Mouse (Mus musculus) intestine, embryonic 15.5 days (tissue): ENCODE measurements at regions not wholly inside any gene's neighbourhood (a gene's known extent, or its start where the extent isn't known, plus 50 kb on each side); places are given as distances from the start of the nearest gene placed in this dataset.

ENCODE experiments used
- ATAC-seq: fragments of 200-750 bp; cut with Nextera tagmentation; 2 replicates; pipeline ENCODE4 v1.8.0; 2017; ENCODE audit warnings: moderate TSS enrichment, moderate library complexity
- H3K27ac ChIP-seq: fragments of 300-500 bp; sonication (generic); 2 replicates; pipeline ENCODE4 v1.5.1; 2015; ENCODE audit warnings: mild to moderate bottlenecking, inconsistent platforms
- H3K27me3 ChIP-seq: fragments of 300-500 bp; sonication (generic); replicated peaks from 2 replicates; pipeline ENCODE4 v1.6.1; 2015; ENCODE audit warnings: inconsistent platforms
- H3K36me3 ChIP-seq: fragments of 300-500 bp; sonication (generic); 2 replicates; pipeline ENCODE4 v1.6.1; 2015; ENCODE audit warnings: inconsistent platforms
- H3K4me1 ChIP-seq: fragments of 300-500 bp; sonication (generic); replicated peaks from 2 replicates; pipeline ENCODE4 v1.6.1; 2015; ENCODE audit warnings: inconsistent platforms
- H3K4me2 ChIP-seq: fragments of 300-500 bp; sonication (generic); replicated peaks from 2 replicates; pipeline ENCODE4 v1.6.1; 2015; ENCODE audit warnings: mild to moderate bottlenecking, inconsistent platforms
- H3K4me3 ChIP-seq: fragments of 300-500 bp; sonication (generic); replicated peaks from 2 replicates; pipeline ENCODE4 v1.5.1; 2015; ENCODE audit warnings: inconsistent platforms
- H3K9ac ChIP-seq: fragments of 300-500 bp; sonication (generic); 2 replicates; pipeline ENCODE4 v1.6.1; 2015; ENCODE audit warnings: inconsistent platforms
- H3K9me3 ChIP-seq: fragments of 300-500 bp; sonication (generic); 2 replicates; pipeline ENCODE4 v1.6.1; 2016; ENCODE audit warnings: inconsistent platforms
- WGBS: fragments of 180-500 bp; shearing (Covaris S2); methylation state at CpG from one replicate; pipeline ENCODE4 v1.1.7; 2015; 5-methylcytosine and 5-hydroxymethylcytosine counted together

DNA sequence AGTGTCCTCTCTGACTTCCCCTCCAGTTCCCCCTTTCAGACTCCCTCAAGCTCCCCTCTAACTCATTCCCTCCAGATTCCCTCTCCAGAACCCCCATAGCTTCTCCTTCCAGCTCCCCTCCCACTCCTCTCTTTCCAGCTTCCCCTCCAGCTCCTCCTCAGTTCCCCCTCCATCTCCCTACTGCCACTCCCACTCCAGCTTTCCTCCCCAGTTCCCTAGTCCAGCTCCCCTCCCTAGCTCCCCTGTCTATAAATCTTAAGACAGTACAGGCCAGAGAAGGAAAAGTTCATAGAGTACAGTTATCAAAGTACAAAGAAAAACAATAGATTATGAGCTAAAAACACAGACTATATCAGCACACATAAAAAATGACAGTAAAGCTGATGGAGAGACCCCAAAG lies 173.6 kb upstream of the Dcbld2 start:
- Histone ChIP-seq H3K9me3 (no peaks in the 10 kb centered on the region), H3K27ac (no peak overlapping the region), H3K9ac (no peak overlapping the region), H3K27me3 (no peaks in the 10 kb centered on the region), H3K4me3 (no peak overlapping the region), H3K4me1 (no peaks in the 10 kb centered on the region), H3K4me2 (no peak overlapping the region), H3K36me3 (no peaks in the 10 kb centered on the region)
- no peak for ATAC-seq

- no peak for ATAC-seq
- H3K4me3 ChIP-seq, result no peak overlapping the region
- no peak overlapping the region for H3K4me2 ChIP-seq
- H3K9me3 ChIP-seq, result no peaks in the 10 kb centered on the region
- H3K9ac ChIP-seq, result no peak overlapping the region
- no peaks in the 10 kb centered on the region for H3K36me3 ChIP-seq
- H3K27ac ChIP-seq, result no peak overlapping the region
- 90% methylated on average over 1 of the region's 1 CpGs for WGBS
- no peaks in the 10 kb centered on the region for H3K27me3 ChIP-seq
- no peaks in the 10 kb centered on the region for H3K4me1 ChIP-seq
Measured at GRCm38 (mm10) chr16:58236857-58237256, 171.4 kb upstream of the Dcbld2 start.

GRCm38 (mm10) chr16:58276281-58276680 lies 132.0 kb upstream of the Dcbld2 start:
- H3K27me3 ChIP-seq, result no peaks in the 10 kb centered on the region
- no peaks in the 10 kb centered on the region for H3K4me1 ChIP-seq
- no peaks in the 10 kb centered on the region for H3K9me3 ChIP-seq
- no peak overlapping the region for H3K9ac ChIP-seq
- WGBS, result 81% methylated on average over 3 of the region's 3 CpGs
- H3K36me3 ChIP-seq, result no peaks in the 10 kb centered on the region
- H3K4me3 ChIP-seq, result no peak overlapping the region
- H3K27ac ChIP-seq, result no peak overlapping the region
- ATAC-seq, result no peak
- no peak overlapping the region for H3K4me2 ChIP-seq

DNA sequence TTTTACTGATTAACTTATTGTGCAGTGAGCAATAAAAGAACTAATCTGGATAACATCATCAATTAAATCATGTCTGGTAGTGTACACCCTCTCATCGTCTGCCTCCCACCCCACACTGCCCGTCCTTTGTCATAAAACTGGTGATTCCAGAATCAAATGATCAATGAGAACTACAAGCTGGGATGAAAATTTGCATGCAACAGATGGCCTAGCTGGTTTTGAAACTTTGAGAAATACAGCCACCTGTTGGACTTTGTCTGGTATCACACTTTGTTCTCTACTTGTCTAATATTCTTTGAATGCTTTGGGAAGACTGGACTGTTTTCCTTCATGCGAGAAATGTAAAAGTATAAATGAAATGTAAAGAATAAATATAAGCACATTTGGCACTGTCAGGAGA lies 126.8 kb upstream of the Dcbld2 start:
- WGBS, result 28% methylated on average over 3 of the region's 3 CpGs
- no peaks in the 10 kb centered on the region for H3K27me3 ChIP-seq
- H3K4me1 ChIP-seq, result no peaks in the 10 kb centered on the region
- ATAC-seq, result no peak
- H3K4me2 ChIP-seq, result no peak overlapping the region
- no peak overlapping the region for H3K4me3 ChIP-seq
- H3K9ac ChIP-seq, result no peak overlapping the region
- H3K36me3 ChIP-seq, result no peaks in the 10 kb centered on the region
- H3K9me3 ChIP-seq, result no peaks in the 10 kb centered on the region
- H3K27ac ChIP-seq, result no peak overlapping the region

DNA sequence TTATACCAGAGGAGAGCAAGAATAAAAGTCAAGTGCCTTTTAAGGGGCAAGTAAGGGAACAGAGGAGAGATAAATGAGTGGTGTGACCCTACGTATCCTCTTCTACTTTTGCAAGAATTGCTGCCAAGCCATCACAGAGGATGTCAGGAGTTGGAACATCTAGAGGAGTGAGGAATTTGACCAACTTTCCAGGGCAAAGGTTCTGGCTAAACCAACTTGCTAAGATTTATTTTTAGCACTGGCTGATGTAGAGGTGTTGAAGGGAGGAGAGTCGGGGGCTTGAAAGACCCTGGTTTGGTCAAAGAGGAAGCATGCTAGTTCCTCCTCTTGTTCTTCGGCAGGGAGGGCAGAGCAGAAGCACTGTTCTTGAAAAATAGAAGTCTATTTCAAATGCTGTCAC lies 113.8 kb upstream of the Dcbld2 start:
- no peaks in the 10 kb centered on the region for H3K4me1 ChIP-seq
- H3K27me3 ChIP-seq, result no peaks in the 10 kb centered on the region
- H3K27ac ChIP-seq, result no peak overlapping the region
- H3K36me3 ChIP-seq, result no peaks in the 10 kb centered on the region
- 71% methylated on average over 3 of the region's 3 CpGs for WGBS
- no peak overlapping the region for H3K4me2 ChIP-seq
- no peak overlapping the region for H3K4me3 ChIP-seq
- H3K9me3 ChIP-seq, result no peaks in the 10 kb centered on the region
- no peak for ATAC-seq
- no peak overlapping the region for H3K9ac ChIP-seq

DNA sequence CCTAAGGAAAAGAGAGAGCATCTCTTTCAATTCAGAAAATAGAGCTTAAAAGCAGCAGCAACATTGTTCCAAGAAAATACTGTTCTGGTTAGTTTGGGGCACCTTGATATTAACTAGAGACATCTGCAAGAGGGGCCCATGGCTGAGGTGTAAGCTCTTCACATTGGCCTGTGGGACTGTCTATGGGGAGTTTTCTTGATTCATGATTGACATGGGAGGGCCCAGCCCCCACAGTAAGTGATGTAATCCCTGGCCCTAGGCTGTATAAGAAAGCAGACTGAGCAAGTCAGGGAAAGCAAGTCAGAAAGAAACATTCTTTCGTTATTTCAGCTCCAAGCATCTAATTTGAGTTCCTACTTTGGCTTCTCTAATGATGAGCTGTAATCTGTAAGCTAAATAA lies 113.1 kb upstream of the Dcbld2 start:
- no peaks in the 10 kb centered on the region for H3K9me3 ChIP-seq
- H3K4me1 ChIP-seq, result no peaks in the 10 kb centered on the region
- 81% methylated on average over 1 of the region's 1 CpGs for WGBS
- no peak overlapping the region for H3K27ac ChIP-seq
- no peak overlapping the region for H3K4me3 ChIP-seq
- no peaks in the 10 kb centered on the region for H3K36me3 ChIP-seq
- no peak overlapping the region for H3K4me2 ChIP-seq
- no peaks in the 10 kb centered on the region for H3K27me3 ChIP-seq
- H3K9ac ChIP-seq, result no peak overlapping the region
- ATAC-seq, result no peak

GRCm38 (mm10) chr16:58299495-58299894 lies 108.7 kb upstream of the Dcbld2 start:
- no peak overlapping the region for H3K4me2 ChIP-seq
- H3K4me1 ChIP-seq, result no peaks in the 10 kb centered on the region
- H3K9ac ChIP-seq, result no peak overlapping the region
- H3K9me3 ChIP-seq, result no peaks in the 10 kb centered on the region
- H3K4me3 ChIP-seq, result no peak overlapping the region
- peak; percentile 70 for ATAC-seq
- WGBS, result 13% methylated on average over 4 of the region's 4 CpGs
- H3K36me3 ChIP-seq, result no peaks in the 10 kb centered on the region
- H3K27ac ChIP-seq, result no peak overlapping the region
- H3K27me3 ChIP-seq, result no peaks in the 10 kb centered on the region

- ATAC-seq, result no peak
- Histone ChIP-seq H3K4me2 (no peak overlapping the region), H3K27me3 (no peaks in the 10 kb centered on the region), H3K4me3 (no peak overlapping the region), H3K36me3 (no peaks in the 10 kb centered on the region), H3K27ac (no peak overlapping the region), H3K9me3 (no peaks in the 10 kb centered on the region), H3K9ac (no peak overlapping the region), H3K4me1 (no peaks in the 10 kb centered on the region)
- WGBS, result 92% methylated on average over 6 of the region's 6 CpGs
Measured at GRCm38 (mm10) chr16:58300098-58300497, 108.1 kb upstream of the Dcbld2 start.

GRCm38 (mm10) chr16:58303555-58303954 lies 104.7 kb upstream of the Dcbld2 start:
- WGBS, result 42% methylated on average over 5 of the region's 5 CpGs
- Histone ChIP-seq H3K9ac (no peak overlapping the region), H3K9me3 (no peaks in the 10 kb centered on the region), H3K36me3 (no peaks in the 10 kb centered on the region), H3K4me3 (no peak overlapping the region), H3K4me1 (no peaks in the 10 kb centered on the region), H3K4me2 (no peak overlapping the region), H3K27ac (no peak overlapping the region), H3K27me3 (no peaks in the 10 kb centered on the region)
- no peak for ATAC-seq

DNA sequence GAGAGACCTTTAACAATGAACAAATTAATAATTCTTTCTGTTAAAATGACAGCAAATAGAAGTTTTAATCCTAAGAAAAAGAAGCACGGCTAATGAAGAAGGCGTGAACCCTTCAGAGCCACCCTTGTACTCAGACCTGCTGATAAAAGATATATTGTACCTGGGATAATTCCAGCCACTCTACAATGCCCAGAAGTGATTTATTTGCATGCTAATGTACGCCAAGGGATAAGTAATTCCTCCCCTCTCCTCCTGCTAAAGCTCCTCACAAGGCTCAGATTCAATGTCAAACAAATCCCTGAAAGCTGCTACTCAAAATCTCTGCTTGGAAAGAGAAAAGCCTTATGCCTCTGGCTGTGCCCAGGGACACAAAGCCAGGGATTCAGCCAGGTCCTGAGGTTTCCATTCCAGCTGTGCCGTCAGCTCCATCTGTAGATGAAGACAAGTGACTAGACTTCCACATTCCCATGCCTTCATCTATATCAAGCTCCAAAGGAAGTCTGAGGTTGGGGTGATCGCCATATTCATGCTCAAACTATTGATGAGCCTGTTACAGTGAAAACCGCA lies 91.3 kb upstream of the Dcbld2 start:
- no peak for ATAC-seq
- Histone ChIP-seq H3K27me3 (no peaks in the 10 kb centered on the region), H3K9me3 (no peaks in the 10 kb centered on the region), H3K4me3 (no peak overlapping the region), H3K27ac (no peak overlapping the region), H3K4me1 (no peaks in the 10 kb centered on the region), H3K36me3 (no peaks in the 10 kb centered on the region), H3K4me2 (no peak overlapping the region), H3K9ac (no peak overlapping the region)
- 63% methylated on average over 6 of the region's 6 CpGs for WGBS

DNA sequence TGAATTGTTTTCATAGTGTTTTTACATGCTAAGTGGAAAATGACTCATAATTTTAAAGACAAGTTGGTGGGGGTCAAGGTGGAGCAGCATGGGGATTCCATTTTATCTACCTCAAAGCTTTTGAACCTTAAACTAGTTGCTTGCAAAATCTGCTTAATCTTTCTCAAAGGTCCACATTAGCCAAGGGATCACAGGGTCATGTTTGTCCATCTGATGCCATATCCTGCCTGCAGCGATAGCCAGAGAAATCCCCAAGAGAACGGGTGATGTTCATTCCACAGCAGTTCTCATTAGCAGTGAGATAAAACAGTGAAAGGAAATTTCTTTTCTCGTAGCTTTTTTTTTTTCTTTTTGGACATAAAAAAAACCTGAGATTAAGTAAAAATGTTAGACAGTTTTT lies 77.2 kb upstream of the Dcbld2 start:
- Histone ChIP-seq H3K27ac (no peak overlapping the region), H3K4me1 (no peaks in the 10 kb centered on the region)

DNA sequence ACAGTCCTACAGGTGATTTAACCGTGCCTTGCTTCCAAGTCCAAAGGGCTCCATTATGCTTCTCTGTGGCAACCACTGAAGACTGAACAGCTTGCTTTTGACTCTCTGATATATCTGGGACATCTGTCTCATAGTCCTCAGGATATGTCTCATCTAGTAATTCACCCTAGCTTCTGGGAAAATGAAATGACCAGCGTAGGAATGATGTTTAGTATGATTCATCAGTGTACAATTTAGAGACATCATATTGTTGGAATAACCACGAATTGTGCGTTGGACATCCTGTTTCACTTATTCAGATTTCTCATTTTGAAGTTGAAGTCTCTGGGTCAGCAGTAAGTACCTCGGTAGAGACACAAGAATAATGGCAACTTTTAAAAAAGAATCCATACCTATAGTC lies 64.3 kb upstream of the Dcbld2 start:
- no peaks in the 10 kb centered on the region for H3K9me3 ChIP-seq
- 82% methylated on average over 5 of the region's 5 CpGs for WGBS
- ATAC-seq, result no peak
- H3K27ac ChIP-seq, result no peak overlapping the region
- no peak overlapping the region for H3K4me2 ChIP-seq
- H3K36me3 ChIP-seq, result no peaks in the 10 kb centered on the region
- H3K27me3 ChIP-seq, result no peaks in the 10 kb centered on the region
- H3K4me3 ChIP-seq, result no peak overlapping the region
- H3K9ac ChIP-seq, result no peak overlapping the region
- H3K4me1 ChIP-seq, result no peaks in the 10 kb centered on the region

More for the DNA sequence above, 77.2 kb upstream of the Dcbld2 start:
- Histone ChIP-seq H3K27me3 (no peaks in the 10 kb centered on the region), H3K4me3 (no peak overlapping the region), H3K9ac (no peak overlapping the region), H3K9me3 (no peaks in the 10 kb centered on the region), H3K36me3 (no peaks in the 10 kb centered on the region), H3K4me2 (no peak overlapping the region)
- no peak for ATAC-seq
- 60% methylated on average over 3 of the region's 3 CpGs for WGBS

DNA sequence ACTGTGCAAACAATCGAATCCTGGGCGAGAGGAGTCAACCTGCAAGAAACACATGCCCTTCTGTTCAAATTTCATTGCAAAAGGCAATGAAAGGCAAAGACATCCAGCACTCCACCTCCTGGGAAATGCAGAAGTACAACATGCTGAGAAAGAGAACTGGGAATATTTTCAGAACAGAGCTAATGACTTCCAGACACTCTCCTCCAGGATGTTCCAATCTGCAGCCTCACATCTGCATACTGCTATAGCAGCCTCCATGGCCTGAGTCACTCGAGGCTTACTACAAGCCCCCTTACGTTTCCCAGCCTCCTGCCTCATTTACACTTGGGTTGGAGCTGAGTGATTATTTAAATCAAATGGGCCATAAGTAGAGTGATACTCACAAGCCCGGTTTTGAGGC lies 58.9 kb upstream of the Dcbld2 start:
- H3K9ac ChIP-seq, result no peak overlapping the region
- H3K4me2 ChIP-seq, result no peak overlapping the region
- 48% methylated on average over 5 of the region's 5 CpGs for WGBS
- no peaks in the 10 kb centered on the region for H3K4me1 ChIP-seq
- H3K9me3 ChIP-seq, result no peaks in the 10 kb centered on the region
- no peak for ATAC-seq
- no peak overlapping the region for H3K27ac ChIP-seq
- H3K27me3 ChIP-seq, result no peaks in the 10 kb centered on the region
- H3K4me3 ChIP-seq, result no peak overlapping the region
- H3K36me3 ChIP-seq, result no peaks in the 10 kb centered on the region

GRCm38 (mm10) chr16:58349802-58350201 lies 58.4 kb upstream of the Dcbld2 start:
- H3K36me3 ChIP-seq, result no peaks in the 10 kb centered on the region
- ATAC-seq, result no peak
- no peak overlapping the region for H3K9ac ChIP-seq
- H3K9me3 ChIP-seq, result no peaks in the 10 kb centered on the region
- H3K4me2 ChIP-seq, result no peak overlapping the region
- H3K4me1 ChIP-seq, result no peaks in the 10 kb centered on the region
- whole genome bisulfite sequencing, result 64% methylated on average over 2 of the region's 2 CpGs
- H3K4me3 ChIP-seq, result no peak overlapping the region
- H3K27me3 ChIP-seq, result no peaks in the 10 kb centered on the region
- no peak overlapping the region for H3K27ac ChIP-seq
